Mouse (Mus musculus) testis, adult 2 months (tissue): Measurements from ENCODE around the gene Ybx2.

Experiments
- CTCF ChIP-seq: fragments of 200-500 bp; IDR thresholded peaks from 2 replicates; pipeline ENCODE4 v1.5.1; 2012; ENCODE audit warnings: low read depth, mild to moderate bottlenecking, inconsistent platforms, low read length, moderate library complexity; ENCODE audit not compliant: control insufficient read depth, insufficient read depth, insufficient replicate concordance
- POLR2A ChIP-seq: fragments of 200-500 bp; IDR thresholded peaks from 2 replicates; pipeline ENCODE4 v1.6.1; 2012; ENCODE audit warnings: low read depth, mild to moderate bottlenecking, inconsistent platforms, low read length, moderate library complexity; ENCODE audit not compliant: control insufficient read depth

DNA sequence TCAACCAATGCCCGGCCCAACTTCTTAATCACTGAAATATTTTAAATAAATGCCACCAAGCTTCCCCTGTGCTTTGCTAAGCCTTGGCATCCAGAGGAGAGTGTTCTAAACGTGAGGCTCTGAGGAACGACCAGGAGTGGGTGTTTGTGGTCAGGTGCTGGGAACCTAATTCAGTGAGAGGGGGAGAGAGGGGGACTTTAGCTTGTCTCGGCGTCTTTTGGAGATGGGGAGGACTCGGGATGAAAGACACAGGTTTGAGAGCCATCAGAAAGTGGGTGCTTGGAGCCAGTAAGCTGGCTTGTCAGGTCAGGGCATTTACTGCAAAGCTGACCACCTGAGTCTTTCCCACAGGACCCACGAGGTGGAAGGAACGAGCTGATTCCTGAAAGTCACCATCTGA, 3.8 kb upstream of the Ybx2 start:
- TF ChIP-seq CTCF (no peak), POLR2A (no peak)
